Mouse (Mus musculus) heart, adult 8-10 months (tissue): Measurements from ENCODE around the gene Vmn1r235. TPM values are rescaled to one million over a fixed set of nuclear protein-coding genes. Genes with fewer than 3 reads are reported as not detected.

Experiments
- DNase-seq: peaks from one replicate; pipeline ENCODE4 v3.0.0; 2022; ENCODE audit warnings: low spot score
- microRNA-seq: library from miRNA; unstranded; fragments of <30 nt; microRNA quantifications from one replicate; pipeline ENCODE4 v1.2.0, GENCODE M21; 2022
- total RNA-seq, 4 experiments: library from RNA; stranded (reverse); gene quantifications; 2 replicates each; pipeline ENCODE4 v1.2.4; 2022

Gene Vmn1r235
- not detected for total RNA-seq

GRCm38 (mm10) chr17:21256111-21256510 lies at the start of gene Vmn1r235:
Gene Vmn1r235 (plus strand): TSS chr17:21256411.
- no peak for DNase-seq

GRCm38 (mm10) chr17:21211081-21211480 lies 45.1 kb upstream of the Vmn1r235 start:
- DNase-seq: peak; percentile 11

- no peak for DNase-seq
These were observed 30.4 kb upstream of the Vmn1r235 start, which contains the start of gene Vmn1r234 for GRCm38 (mm10) chr17:21225787-21226186. Gene Vmn1r234 (plus strand): TSS chr17:21226087.

GRCm38 (mm10) chr17:21231654-21232053 lies 24.6 kb upstream of the Vmn1r235 start:
- peak; percentile 12 for DNase-seq

- DNase-seq: peak; percentile 55
These were observed 15.9 kb downstream of the Vmn1r235 start for GRCm38 (mm10) chr17:21272103-21272502.

- DNase-seq: no peak
These were observed 26.4 kb downstream of the Vmn1r235 start, which contains the start of gene Vmn1r236 for GRCm38 (mm10) chr17:21282642-21283041. Gene Vmn1r236 (plus strand): TSS chr17:21282942.

GRCm38 (mm10) chr17:21284395-21284794 lies 28.2 kb downstream of the Vmn1r235 start:
- no peak for DNase-seq

- no peak for DNase-seq
These were observed 33.5 kb downstream of the Vmn1r235 start for GRCm38 (mm10) chr17:21289695-21290094.

GRCm38 (mm10) chr17:21311565-21311964 lies 55.4 kb downstream of the Vmn1r235 start, which contains the start of gene Vmn1r237:
Gene Vmn1r237 (plus strand): TSS chr17:21311865.
- no peak for DNase-seq

Small RNA genes within 50 kb of the gene (microRNA-seq; reads per million reads assigned to microRNA genes)
- not detected for gene Gm26384

Other genes with a start within 250 kb of the Vmn1r235 start
- gene Zfp160, start 247.5 kb upstream of the Vmn1r235 start, total RNA-seq: 10 to 100 TPM in 2 of 4 experiments, 1 to 10 TPM in 2; 6.8 to 10.6 (median 8.7) TPM
- gene Vmn1r234, start 30.3 kb upstream of the Vmn1r235 start, total RNA-seq: not detected
- gene Vmn1r236, start 26.5 kb downstream of the Vmn1r235 start, total RNA-seq: not detected
- not detected for gene Vmn1r237, start 55.5 kb downstream of the Vmn1r235 start, total RNA-seq
- 1 to 10 TPM in 2 of 4 experiments, under 1 TPM in 2; 0.63 to 1.5 (median 1.1) TPM for gene Zfp677, start 127.3 kb downstream of the Vmn1r235 start, total RNA-seq
- gene Zfp54, start 166.8 kb downstream of the Vmn1r235 start, total RNA-seq: 1 to 10 TPM in 3 of 4 experiments, under 1 TPM in 1; 0.80 to 1.4 (median 1.3) TPM
- gene Zfp51, start 194.0 kb downstream of the Vmn1r235 start, total RNA-seq: 1 to 10 TPM; 7.6 to 8.7 (median 8.0) TPM
- 1 to 10 TPM; 1.8 to 3.1 (median 2.4) TPM for gene Zfp53, start 232.6 kb downstream of the Vmn1r235 start, total RNA-seq